Mouse (Mus musculus) stomach, embryonic 14.5 days (tissue): ENCODE data around the gene Evl. TPM values are rescaled to one million over a fixed set of nuclear protein-coding genes. Genes with fewer than 3 reads are reported as not detected.

Experiments
- ATAC-seq: fragments of 200-750 bp; cut with Nextera tagmentation; 2 replicates; pipeline ENCODE4 v1.8.0; 2017; ENCODE audit warnings: low read depth, moderate TSS enrichment; ENCODE audit not compliant: insufficient number of reproducible peaks, insufficient read depth, low FRiP score
- H3K27ac ChIP-seq: fragments of 300-500 bp; sonication (generic); 2 replicates; pipeline ENCODE4 v1.5.1; 2014; ENCODE audit warnings: mild to moderate bottlenecking, low read length, moderate library complexity, mixed read lengths
- H3K27me3 ChIP-seq: fragments of 300-500 bp; sonication (generic); 2 replicates; pipeline ENCODE4 v1.6.1; 2014; ENCODE audit warnings: low read length, control low read depth, mixed read lengths; ENCODE audit not compliant: control insufficient read depth, insufficient read depth
- H3K36me3 ChIP-seq: fragments of 300-500 bp; sonication (generic); 2 replicates; pipeline ENCODE4 v1.6.1; 2014; ENCODE audit warnings: mild to moderate bottlenecking, control low read depth, low read length, moderate library complexity, mixed read lengths; ENCODE audit not compliant: control insufficient read depth, insufficient read depth
- H3K4me1 ChIP-seq: fragments of 300-500 bp; sonication (generic); 2 replicates; pipeline ENCODE4 v1.6.1; 2014; ENCODE audit warnings: low read length, control low read depth, mixed read lengths; ENCODE audit not compliant: control insufficient read depth, insufficient read depth
- H3K4me2 ChIP-seq: fragments of 300-500 bp; sonication (generic); replicated peaks from 2 replicates; pipeline ENCODE4 v1.6.1; 2014; ENCODE audit warnings: low read depth, low read length, control low read depth
- H3K4me3 ChIP-seq: fragments of 300-500 bp; sonication (generic); 2 replicates; pipeline ENCODE4 v1.5.1; 2014; ENCODE audit warnings: low read depth, low read length, control low read depth
- H3K9ac ChIP-seq: fragments of 300-500 bp; sonication (generic); replicated peaks from 2 replicates; pipeline ENCODE4 v1.6.1; 2014; ENCODE audit warnings: low read depth, mild to moderate bottlenecking, control low read depth, low read length, moderate library complexity, mixed read lengths
- H3K9me3 ChIP-seq: fragments of 300-500 bp; sonication (generic); 2 replicates; pipeline ENCODE4 v1.6.1; 2016; ENCODE audit warnings: low read depth, low read length, control low read depth; ENCODE audit not compliant: control insufficient read depth
- WGBS: fragments of 180-500 bp; shearing (Covaris S2); extraction: QIAGEN DNeasy Blood & Tissue Kit; methylation state at CpG from one replicate; pipeline ENCODE4 v1.1.7; 2014; 5-methylcytosine and 5-hydroxymethylcytosine counted together
- polyA plus RNA-seq: library from polyadenylated mRNA; unstranded; fragments of >200 nt; fragmentation: Nextera tagmentation; extraction: Ambion mirVana; gene quantifications from 2 replicates; pipeline ENCODE4 v1.2.1, GENCODE M21; 2014

The Evl gene
- polyA plus RNA-seq, 1 experiment from 2014 or later = 78.4 TPM

- WGBS = 70% methylated on average over 5 of the region's 5 CpGs
- H3K27me3 ChIP-seq = no peaks in the 10 kb centered on the region
- H3K4me2 ChIP-seq = no peak overlapping the region
- no peak overlapping the region for H3K4me3 ChIP-seq
- no peak overlapping the region for H3K27ac ChIP-seq
- H3K4me1 ChIP-seq = no peaks in the 10 kb centered on the region
- no peaks in the 10 kb centered on the region for H3K9me3 ChIP-seq
- no peak overlapping the region for H3K9ac ChIP-seq
- ATAC-seq = no peak
- no peaks in the 10 kb centered on the region for H3K36me3 ChIP-seq
Measured at GRCm38 (mm10) chr12:108637440-108637839, 82.9 kb downstream of the Evl start.

- no peak for ATAC-seq
- 85% methylated on average over 3 of the region's 3 CpGs for WGBS
- Histone ChIP-seq H3K9ac (no peak overlapping the region), H3K9me3 (no peaks in the 10 kb centered on the region), H3K27ac (no peak overlapping the region), H3K4me2 (no peak overlapping the region), H3K4me1 (no peaks in the 10 kb centered on the region), H3K27me3 (no peaks in the 10 kb centered on the region), H3K4me3 (no peak overlapping the region), H3K36me3 (no peaks in the 10 kb centered on the region)
Measured at GRCm38 (mm10) chr12:108639126-108639525, 84.6 kb downstream of the Evl start.

GRCm38 (mm10) chr12:108642019-108642418 is 87.5 kb downstream of the Evl start:
- no peak overlapping the region for H3K9ac ChIP-seq
- no peaks in the 10 kb centered on the region for H3K27me3 ChIP-seq
- no peaks in the 10 kb centered on the region for H3K4me1 ChIP-seq
- H3K9me3 ChIP-seq = no peaks in the 10 kb centered on the region
- no peak for ATAC-seq
- no peak overlapping the region for H3K4me2 ChIP-seq
- no peak overlapping the region for H3K27ac ChIP-seq
- WGBS = 76% methylated on average over 3 of the region's 3 CpGs
- no peak overlapping the region for H3K4me3 ChIP-seq
- H3K36me3 ChIP-seq = no peaks in the 10 kb centered on the region

GRCm38 (mm10) chr12:108646234-108646633 is 91.7 kb downstream of the Evl start:
- Histone ChIP-seq H3K36me3 (peaks cover 26% of the 10 kb centered on the region), H3K4me1 (no peaks in the 10 kb centered on the region), H3K9ac (no peak overlapping the region), H3K27ac (no peak overlapping the region), H3K27me3 (no peaks in the 10 kb centered on the region), H3K4me2 (no peak overlapping the region), H3K9me3 (no peaks in the 10 kb centered on the region), H3K4me3 (no peak overlapping the region)
- ATAC-seq = no peak
- WGBS = 84% methylated on average over 1 of the region's 1 CpGs

GRCm38 (mm10) chr12:108647784-108648183 is 93.3 kb downstream of the Evl start:
- Histone ChIP-seq H3K36me3 (peaks cover 29% of the 10 kb centered on the region), H3K27ac (no peak overlapping the region), H3K4me3 (no peak overlapping the region), H3K9me3 (no peaks in the 10 kb centered on the region), H3K4me2 (no peak overlapping the region), H3K9ac (no peak overlapping the region), H3K27me3 (no peaks in the 10 kb centered on the region), H3K4me1 (no peaks in the 10 kb centered on the region)
- ATAC-seq = no peak

GRCm38 (mm10) chr12:108651053-108651660 is 96.6 kb downstream of the Evl start:
- ATAC-seq = no peak
- Histone ChIP-seq H3K36me3 (peaks cover 47% of the 10 kb centered on the region), H3K4me3 (no peak overlapping the region), H3K9ac (no peak overlapping the region), H3K27me3 (no peaks in the 10 kb centered on the region), H3K4me2 (no peak overlapping the region), H3K9me3 (no peaks in the 10 kb centered on the region), H3K27ac (no peak overlapping the region), H3K4me1 (no peaks in the 10 kb centered on the region)
- 67% methylated on average over 7 of the region's 7 CpGs for WGBS

GRCm38 (mm10) chr12:108653358-108654335 is 99.1 kb downstream of the Evl start:
- peaks cover 48% of the 10 kb centered on the region for H3K36me3 ChIP-seq
- H3K27me3 ChIP-seq = no peaks in the 10 kb centered on the region
- H3K9ac ChIP-seq = no peak overlapping the region
- ATAC-seq = no peak
- no peaks in the 10 kb centered on the region for H3K4me1 ChIP-seq
- H3K27ac ChIP-seq = no peak overlapping the region
- H3K4me3 ChIP-seq = no peak overlapping the region
- WGBS = 75% methylated on average over 11 of the region's 11 CpGs
- H3K4me2 ChIP-seq = no peak overlapping the region
- no peaks in the 10 kb centered on the region for H3K9me3 ChIP-seq

- peak; percentile 75; the same call in 1 of the 2 replicates for ATAC-seq
- no peak overlapping the region for H3K9ac ChIP-seq
- 59% methylated on average over 1 of the region's 1 CpGs for WGBS
- H3K4me3 ChIP-seq = no peak overlapping the region
- no peak overlapping the region for H3K27ac ChIP-seq
- H3K27me3 ChIP-seq = no peaks in the 10 kb centered on the region
- no peak overlapping the region for H3K4me2 ChIP-seq
- no peaks in the 10 kb centered on the region for H3K9me3 ChIP-seq
- H3K36me3 ChIP-seq = peaks cover 24% of the 10 kb centered on the region
- no peaks in the 10 kb centered on the region for H3K4me1 ChIP-seq
Measured at GRCm38 (mm10) chr12:108657350-108657749, 102.8 kb downstream of the Evl start.
